Mouse (Mus musculus) lung, postnatal 0 days (tissue): Measurements from ENCODE around the gene Hist1h3d. TPM values are rescaled to one million over a fixed set of nuclear protein-coding genes. Genes with fewer than 3 reads are reported as not detected.

Experiments used
- ATAC-seq: fragments of 200-750 bp; cut with Nextera tagmentation; 2 replicates; pipeline ENCODE4 v1.8.0; 2017; ENCODE audit warnings: moderate library complexity
- DNase-seq: peaks from one replicate; pipeline ENCODE4 v3.0.0-alpha.2; 2016; ENCODE audit warnings: low spot score
- H3K27ac ChIP-seq: fragments of 300-500 bp; sonication (generic); 2 replicates; pipeline ENCODE4 v1.5.1; 2014; ENCODE audit warnings: antibody characterized with exemption, mild to moderate bottlenecking, low read length, mixed read lengths
- H3K27me3 ChIP-seq: fragments of 300-500 bp; sonication (generic); replicated peaks from 2 replicates; pipeline ENCODE4 v1.6.1; 2014; ENCODE audit warnings: low read length, mixed read lengths; ENCODE audit not compliant: insufficient read depth
- H3K36me3 ChIP-seq: fragments of 300-500 bp; sonication (generic); 2 replicates; pipeline ENCODE4 v1.6.1; 2014; ENCODE audit warnings: low read length, mixed read lengths; ENCODE audit not compliant: insufficient read depth
- H3K4me1 ChIP-seq: fragments of 300-500 bp; sonication (generic); 2 replicates; pipeline ENCODE4 v1.6.1; 2014; ENCODE audit warnings: antibody characterized with exemption, low read depth, low read length, mixed read lengths; ENCODE audit not compliant: insufficient read depth
- H3K4me2 ChIP-seq: fragments of 300-500 bp; sonication (generic); replicated peaks from 2 replicates; pipeline ENCODE4 v1.6.1; 2014; ENCODE audit warnings: low read depth, mild to moderate bottlenecking, low read length, moderate library complexity, mixed read lengths
- H3K4me3 ChIP-seq: fragments of 300-500 bp; sonication (generic); 2 replicates; pipeline ENCODE4 v1.5.1; 2014; ENCODE audit warnings: low read depth, low read length
- H3K9ac ChIP-seq: fragments of 300-500 bp; sonication (generic); replicated peaks from 2 replicates; pipeline ENCODE4 v1.6.1; 2014; ENCODE audit warnings: low read depth, mild to moderate bottlenecking
- H3K9me3 ChIP-seq: fragments of 300-500 bp; sonication (generic); 2 replicates; pipeline ENCODE4 v1.6.1; 2016; ENCODE audit warnings: low read length, mixed read lengths
- CTCF ChIP-seq: IDR thresholded peaks from 2 replicates; pipeline ENCODE4 v1.5.1; 2016; ENCODE audit warnings: antibody characterized with exemption, mild to moderate bottlenecking
- EP300 ChIP-seq: IDR thresholded peaks from 2 replicates; pipeline ENCODE4 v1.6.1; 2016; ENCODE audit warnings: antibody characterized with exemption, mild to moderate bottlenecking, control low read depth
- WGBS: fragments of 180-500 bp; shearing (Covaris S2); extraction: QIAGEN DNeasy Blood & Tissue Kit; methylation state at CpG from one replicate; pipeline ENCODE4 v1.1.7; 2014; 5-methylcytosine and 5-hydroxymethylcytosine counted together
- polyA plus RNA-seq: library from polyadenylated mRNA; unstranded; fragments of >200 nt; fragmentation: Nextera tagmentation; extraction: Ambion mirVana; gene quantifications from 2 replicates; pipeline ENCODE4 v1.2.1, GENCODE M21; 2015

Gene Hist1h3d
- polyA plus RNA-seq, 1 experiment from 2014 or later = 1.3 TPM

GRCm38 (mm10) chr13:23593051-23593770 is 17.6 kb downstream of the Hist1h3d start:
- Histone ChIP-seq H3K36me3 (no peaks in the 10 kb centered on the region), H3K4me1 (no peaks in the 10 kb centered on the region), H3K4me2 (no peak overlapping the region), H3K27ac (peak overlapping the region; percentile 57), H3K4me3 (no peak overlapping the region), H3K9me3 (no peaks in the 10 kb centered on the region), H3K27me3 (no peaks in the 10 kb centered on the region), H3K9ac (no peak overlapping the region)
- DNase-seq = peak; percentile 50
- TF ChIP-seq EP300 (peak; percentile 62; the same call in 1 of the 2 replicates), CTCF (no peak)
- WGBS = 50% methylated on average over 5 of the region's 5 CpGs
- ATAC-seq = peak; percentile 83

GRCm38 (mm10) chr13:23595185-23595584 is 19.6 kb downstream of the Hist1h3d start:
- WGBS = 81% methylated on average over 2 of the region's 2 CpGs
- ATAC-seq = no peak
- H3K27me3 ChIP-seq = no peaks in the 10 kb centered on the region
- no peak overlapping the region for H3K9ac ChIP-seq
- H3K4me2 ChIP-seq = no peak overlapping the region
- H3K4me1 ChIP-seq = no peaks in the 10 kb centered on the region
- H3K36me3 ChIP-seq = no peaks in the 10 kb centered on the region
- no peak overlapping the region for H3K27ac ChIP-seq
- no peak overlapping the region for H3K4me3 ChIP-seq
- H3K9me3 ChIP-seq = no peaks in the 10 kb centered on the region
- no peak for TF ChIP-seq CTCF
- no peak for TF ChIP-seq EP300
- no peak for DNase-seq

GRCm38 (mm10) chr13:23595622-23596372 is 20.2 kb downstream of the Hist1h3d start:
- H3K27me3 ChIP-seq = no peaks in the 10 kb centered on the region
- H3K36me3 ChIP-seq = no peaks in the 10 kb centered on the region
- no peaks in the 10 kb centered on the region for H3K4me1 ChIP-seq
- no peak overlapping the region for H3K27ac ChIP-seq
- no peak overlapping the region for H3K4me3 ChIP-seq
- no peak for DNase-seq
- no peak overlapping the region for H3K9ac ChIP-seq
- no peak overlapping the region for H3K4me2 ChIP-seq
- 79% methylated on average over 7 of the region's 7 CpGs for WGBS
- no peak for ATAC-seq
- no peak for TF ChIP-seq EP300
- TF ChIP-seq CTCF = no peak
- H3K9me3 ChIP-seq = no peaks in the 10 kb centered on the region

GRCm38 (mm10) chr13:23597957-23598356 is 22.4 kb downstream of the Hist1h3d start:
- Histone ChIP-seq H3K4me3 (no peak overlapping the region), H3K27me3 (no peaks in the 10 kb centered on the region), H3K9ac (no peak overlapping the region), H3K4me1 (no peaks in the 10 kb centered on the region), H3K4me2 (no peak overlapping the region), H3K27ac (no peak overlapping the region), H3K9me3 (no peaks in the 10 kb centered on the region), H3K36me3 (no peaks in the 10 kb centered on the region)
- ATAC-seq (peak; percentile 56; the same call in 1 of the 2 replicates), DNase-seq (peak; percentile 90)
- 4% methylated on average over 9 of the region's 9 CpGs for WGBS
- peak; percentile 85 for TF ChIP-seq CTCF
- peak; percentile 67; the same call in 1 of the 2 replicates for TF ChIP-seq EP300

- no peak overlapping the region for H3K4me2 ChIP-seq
- no peaks in the 10 kb centered on the region for H3K4me1 ChIP-seq
- no peak overlapping the region for H3K9ac ChIP-seq
- H3K4me3 ChIP-seq = no peak overlapping the region
- peak; percentile 62; the same call in 1 of the 2 replicates for ATAC-seq
- peak; percentile 76 for TF ChIP-seq EP300
- no peak for TF ChIP-seq CTCF
- H3K27me3 ChIP-seq = no peaks in the 10 kb centered on the region
- no peaks in the 10 kb centered on the region for H3K9me3 ChIP-seq
- no peaks in the 10 kb centered on the region for H3K36me3 ChIP-seq
- DNase-seq = peak; percentile 52
- no peak overlapping the region for H3K27ac ChIP-seq
- 55% methylated on average over 7 of the region's 7 CpGs for WGBS
Observed at GRCm38 (mm10) chr13:23603182-23603699, 27.7 kb downstream of the Hist1h3d start.

- no peaks in the 10 kb centered on the region for H3K36me3 ChIP-seq
- no peak for ATAC-seq
- no peak overlapping the region for H3K27ac ChIP-seq
- 76% methylated on average over 3 of the region's 3 CpGs for WGBS
- no peak overlapping the region for H3K4me2 ChIP-seq
- no peak for DNase-seq
- H3K4me3 ChIP-seq = no peak overlapping the region
- H3K27me3 ChIP-seq = no peaks in the 10 kb centered on the region
- no peaks in the 10 kb centered on the region for H3K9me3 ChIP-seq
- H3K9ac ChIP-seq = no peak overlapping the region
- no peaks in the 10 kb centered on the region for H3K4me1 ChIP-seq
- TF ChIP-seq EP300 (no peak), CTCF (no peak)
Observed at GRCm38 (mm10) chr13:23604452-23604851, 28.9 kb downstream of the Hist1h3d start.
